Mouse (Mus musculus) forebrain, embryonic 16.5 days (tissue): Measurements from ENCODE around the gene Nfkbiz. TPM values are rescaled to one million over a fixed set of nuclear protein-coding genes. Genes with fewer than 3 reads are reported as not detected.

ENCODE experiments used
- ATAC-seq: fragments of 200-750 bp; cut with Nextera tagmentation; 2 replicates; pipeline ENCODE4 v1.8.0; 2017; ENCODE audit warnings: mild to moderate bottlenecking, moderate library complexity
- H3K27ac ChIP-seq: fragments of 300-500 bp; sonication (generic); 2 replicates; pipeline ENCODE4 v1.5.1; 2014; ENCODE audit warnings: low read length, control low read depth
- H3K27me3 ChIP-seq: fragments of 300-500 bp; sonication (generic); replicated peaks from 2 replicates; pipeline ENCODE4 v1.6.1; 2014; ENCODE audit warnings: low read length; ENCODE audit not compliant: control insufficient read depth, insufficient read depth
- H3K36me3 ChIP-seq: fragments of 300-500 bp; sonication (generic); 2 replicates; pipeline ENCODE4 v1.6.1; 2014; ENCODE audit not compliant: control insufficient read depth, insufficient read depth
- H3K4me1 ChIP-seq: fragments of 300-500 bp; sonication (generic); replicated peaks from 2 replicates; pipeline ENCODE4 v1.6.1; 2014; ENCODE audit warnings: low read length; ENCODE audit not compliant: control insufficient read depth, insufficient read depth
- H3K4me2 ChIP-seq: fragments of 300-500 bp; sonication (generic); 2 replicates; pipeline ENCODE4 v1.6.1; 2014; ENCODE audit warnings: mild to moderate bottlenecking, low read length, control low read depth
- H3K4me3 ChIP-seq: fragments of 300-500 bp; sonication (generic); replicated peaks from 2 replicates; pipeline ENCODE4 v1.5.1; 2014; ENCODE audit warnings: mild to moderate bottlenecking, low read length, control low read depth
- H3K9ac ChIP-seq: fragments of 300-500 bp; sonication (generic); replicated peaks from 2 replicates; pipeline ENCODE4 v1.6.1; 2014; ENCODE audit warnings: low read depth, low read length, control low read depth
- H3K9me3 ChIP-seq: fragments of 300-500 bp; sonication (generic); 2 replicates; pipeline ENCODE4 v1.6.1; 2016; ENCODE audit warnings: low read length; ENCODE audit not compliant: control insufficient read depth
- WGBS: fragments of 180-500 bp; shearing (Covaris S2); extraction: QIAGEN DNeasy Blood & Tissue Kit; methylation state at CpG from one replicate; pipeline ENCODE4 v1.1.7; 2014; 5-methylcytosine and 5-hydroxymethylcytosine counted together
- polyA plus RNA-seq: library from polyadenylated mRNA; unstranded; fragments of >200 nt; fragmentation: Nextera tagmentation; extraction: Ambion mirVana; gene quantifications from 2 replicates; pipeline ENCODE4 v1.2.1, GENCODE M21; 2015

Nfkbiz gene
- polyA plus RNA-seq, 1 experiment from 2014 or later = 1.6 TPM

GRCm38 (mm10) chr16:55821571-55821981 is 17.1 kb downstream of the Nfkbiz start:
- H3K9ac ChIP-seq = peak overlapping the region; percentile 80
- H3K27ac ChIP-seq = 0 out of 2 replicates have a peak overlapping the region, but pooled peaks have one; percentile 18
- 0% methylated on average over 34 of the region's 40 CpGs for WGBS
- peak; percentile 53 for ATAC-seq
- H3K4me1 ChIP-seq = peaks cover 13% of the 10 kb centered on the region
- peak overlapping the region; percentile 89 for H3K4me3 ChIP-seq
- H3K4me2 ChIP-seq = peak overlapping the region; percentile 99
- no peaks in the 10 kb centered on the region for H3K27me3 ChIP-seq
- no peaks in the 10 kb centered on the region for H3K9me3 ChIP-seq
- peaks cover 2% of the 10 kb centered on the region; the same call in 1 of the 2 replicates for H3K36me3 ChIP-seq

GRCm38 (mm10) chr16:55820916-55821570 is 17.7 kb downstream of the Nfkbiz start:
- no peak for ATAC-seq
- Histone ChIP-seq H3K9ac (peak overlapping the region; percentile 80), H3K9me3 (no peaks in the 10 kb centered on the region), H3K27ac (no peak overlapping the region), H3K36me3 (peaks cover 6% of the 10 kb centered on the region), H3K4me1 (peaks cover 13% of the 10 kb centered on the region), H3K4me3 (peak overlapping the region; percentile 89), H3K4me2 (peak overlapping the region; percentile 99), H3K27me3 (no peaks in the 10 kb centered on the region)
- 10% methylated on average over 20 of the region's 20 CpGs for WGBS

GRCm38 (mm10) chr16:55820161-55820915 is 18.4 kb downstream of the Nfkbiz start:
- H3K9me3 ChIP-seq = no peaks in the 10 kb centered on the region
- no peak overlapping the region for H3K9ac ChIP-seq
- H3K4me3 ChIP-seq = peak overlapping the region; percentile 89; the same call in 1 of the 2 replicates
- peaks cover 13% of the 10 kb centered on the region for H3K4me1 ChIP-seq
- no peak for ATAC-seq
- peaks cover 13% of the 10 kb centered on the region for H3K36me3 ChIP-seq
- no peaks in the 10 kb centered on the region for H3K27me3 ChIP-seq
- WGBS = 45% methylated on average over 13 of the region's 13 CpGs
- peak overlapping the region; percentile 99 for H3K4me2 ChIP-seq
- H3K27ac ChIP-seq = no peak overlapping the region

GRCm38 (mm10) chr16:55819186-55819861 is 19.4 kb downstream of the Nfkbiz start:
- 43% methylated on average over 15 of the region's 15 CpGs for WGBS
- H3K27me3 ChIP-seq = no peaks in the 10 kb centered on the region
- peak overlapping the region; percentile 7; the same call in 1 of the 2 replicates for H3K4me2 ChIP-seq
- no peak overlapping the region for H3K27ac ChIP-seq
- no peak for ATAC-seq
- no peaks in the 10 kb centered on the region for H3K9me3 ChIP-seq
- H3K9ac ChIP-seq = no peak overlapping the region
- no peak overlapping the region for H3K4me3 ChIP-seq
- H3K36me3 ChIP-seq = peaks cover 17% of the 10 kb centered on the region
- H3K4me1 ChIP-seq = peaks cover 13% of the 10 kb centered on the region

GRCm38 (mm10) chr16:55817717-55818515 is 20.8 kb downstream of the Nfkbiz start:
- no peaks in the 10 kb centered on the region for H3K27me3 ChIP-seq
- ATAC-seq = no peak
- peaks cover 13% of the 10 kb centered on the region for H3K4me1 ChIP-seq
- H3K9ac ChIP-seq = no peak overlapping the region
- H3K9me3 ChIP-seq = no peaks in the 10 kb centered on the region
- WGBS = 95% methylated on average over 28 of the region's 28 CpGs
- H3K36me3 ChIP-seq = peaks cover 20% of the 10 kb centered on the region
- no peak overlapping the region for H3K27ac ChIP-seq
- no peak overlapping the region for H3K4me2 ChIP-seq
- no peak overlapping the region for H3K4me3 ChIP-seq

- no peak overlapping the region for H3K27ac ChIP-seq
- 95% methylated on average over 13 of the region's 13 CpGs for WGBS
- no peak for ATAC-seq
Observed at GRCm38 (mm10) chr16:55816202-55816941, 22.3 kb downstream of the Nfkbiz start.

GRCm38 (mm10) chr16:55815466-55815865 is 23.2 kb downstream of the Nfkbiz start:
- H3K27me3 ChIP-seq = no peaks in the 10 kb centered on the region
- no peak for ATAC-seq
- H3K9me3 ChIP-seq = no peaks in the 10 kb centered on the region
- H3K4me2 ChIP-seq = no peak overlapping the region
- no peak overlapping the region for H3K4me3 ChIP-seq
- WGBS = 81% methylated on average over 14 of the region's 14 CpGs
- H3K27ac ChIP-seq = no peak overlapping the region
- peaks cover 20% of the 10 kb centered on the region for H3K36me3 ChIP-seq
- H3K9ac ChIP-seq = no peak overlapping the region
- peaks cover 6% of the 10 kb centered on the region; the same call in 1 of the 2 replicates for H3K4me1 ChIP-seq

More at GRCm38 (mm10) chr16:55816202-55816941, 22.3 kb downstream of the Nfkbiz start:
- H3K27me3 ChIP-seq = no peaks in the 10 kb centered on the region
- H3K4me3 ChIP-seq = no peak overlapping the region
- no peak overlapping the region for H3K9ac ChIP-seq
- H3K4me1 ChIP-seq = peaks cover 12% of the 10 kb centered on the region
- H3K4me2 ChIP-seq = no peak overlapping the region
- no peaks in the 10 kb centered on the region for H3K9me3 ChIP-seq
- H3K36me3 ChIP-seq = peaks cover 20% of the 10 kb centered on the region

GRCm38 (mm10) chr16:55814686-55815085 is 24.0 kb downstream of the Nfkbiz start:
- WGBS = 93% methylated on average over 6 of the region's 6 CpGs
- Histone ChIP-seq H3K4me1 (0 out of 2 replicates have a peak, but pooled peaks cover 5% of the 10 kb centered on the region), H3K9me3 (no peaks in the 10 kb centered on the region), H3K27me3 (no peaks in the 10 kb centered on the region), H3K4me3 (no peak overlapping the region), H3K36me3 (peaks cover 20% of the 10 kb centered on the region), H3K4me2 (no peak overlapping the region), H3K9ac (no peak overlapping the region), H3K27ac (no peak overlapping the region)
- ATAC-seq = no peak
